Mouse (Mus musculus) embryonic fibroblast, embryonic 13.5 days (primary cell): Measurements from ENCODE around the gene Cnga4.

Experiments
- CTCF ChIP-seq: IDR thresholded peaks from 2 replicates; pipeline ENCODE4 v1.5.1; 2011; ENCODE audit warnings: mild to moderate bottlenecking, control low read depth, low read length, moderate library complexity, borderline replicate concordance; ENCODE audit not compliant: insufficient read depth
- POLR2A ChIP-seq: IDR thresholded peaks from 2 replicates; pipeline ENCODE4 v1.6.1; 2011; ENCODE audit warnings: low read depth, mild to moderate bottlenecking, control low read depth, low read length, moderate library complexity

- TF ChIP-seq CTCF (no peak), POLR2A (no peak)
Measured at GRCm38 (mm10) chr7:105367930-105368329, 36.4 kb upstream of the Cnga4 start, which contains the start of gene Olfr692.
